Mouse (Mus musculus): ENCODE measurements around the gene Fut9. TPM values are rescaled to one million over a fixed set of nuclear protein-coding genes. Genes with fewer than 3 reads are reported as not detected.

The Fut9 gene
- 0.49 TPM in 1 of 2 replicates, not detected in the other for total RNA-seq (2014; fragmentation: Nextera tagmentation)
- total RNA-seq (2017): 0.06 and 0.49 TPM in 2 replicates
- not detected in 2 replicates for polyA plus RNA-seq (2012)

GRCm38 (mm10) chr4:25799476-25800283 is at the start of gene Fut9:
Fut9 (minus strand) TSS chr4:25800244.
- peaks cover 16% of the 10 kb centered on the region for H3K27me3 ChIP-seq (ENCODE audit: insufficient read depth, low read length)
- H3K4me1 ChIP-seq (ENCODE audit: insufficient read depth, low read depth, low read length): peaks cover 7% of the 10 kb centered on the region; the same call in 1 of the 2 replicates
- H3K9me3 ChIP-seq (replicated peaks): no peaks in the 10 kb centered on the region
- H3K4me3 ChIP-seq (ENCODE audit: low read depth, low read length): no peak within 1 kb of the TSS
- no peak for DNase-seq (ENCODE audit: low spot score)
- no peaks in the 10 kb centered on the region for H3K36me3 ChIP-seq (replicated peaks)
- ATAC-seq (ENCODE audit: extremely low read depth, insufficient number of reproducible peaks, low FRiP score, poor library complexity, severe bottlenecking): no peak
- TF ChIP-seq GATA2 (IDR thresholded peaks at IDR 0.05; ENCODE audit: borderline replicate concordance, low read depth, low read length) (no peak), TAL1 (conservative IDR thresholded peaks at IDR 0.05; ENCODE audit: low read depth, low read length) (no peak), POLR2AphosphoS5 (IDR thresholded peaks at IDR 0.05; ENCODE audit: insufficient replicate concordance, low read depth, low read length) (no peak), GATA1 (IDR thresholded peaks at IDR 0.05; ENCODE audit: borderline replicate concordance, low read length) (no peak), CTCF (IDR thresholded peaks at IDR 0.05; ENCODE audit: low read depth, low read length) (no peak)

DNA sequence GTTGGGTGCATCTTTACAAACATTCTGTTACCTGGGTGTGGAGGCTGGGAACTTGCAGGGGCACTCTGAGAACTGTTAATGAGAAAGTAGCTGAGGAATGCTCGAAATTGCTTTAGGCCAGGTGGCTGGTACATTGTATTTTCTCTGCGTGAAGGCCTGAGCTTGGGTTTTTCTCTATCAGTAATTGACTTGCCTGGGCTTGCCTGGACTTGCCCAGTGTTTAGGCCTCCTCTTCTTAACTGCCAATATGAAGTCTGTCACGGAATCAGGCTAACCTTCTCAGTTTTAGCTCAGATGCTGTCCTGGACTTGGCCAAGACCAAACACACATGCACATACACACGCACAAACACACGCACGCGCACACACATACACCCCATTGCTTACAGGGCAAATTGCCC is 15.7 kb upstream of the Fut9 start:
- Histone ChIP-seq H3K36me3 (replicated peaks) (no peaks in the 10 kb centered on the region), H3K9me3 (replicated peaks) (0 out of 2 replicates have a peak, but pooled peaks cover 1% of the 10 kb centered on the region), H3K4me3 (ENCODE audit: low read depth, low read length) (no peak overlapping the region), H3K4me1 (ENCODE audit: insufficient read depth, low read depth, low read length) (no peaks in the 10 kb centered on the region), H3K27me3 (ENCODE audit: insufficient read depth, low read length) (no peaks in the 10 kb centered on the region)
- TF ChIP-seq GATA2 (IDR thresholded peaks at IDR 0.05; ENCODE audit: borderline replicate concordance, low read depth, low read length): no peak
- TF ChIP-seq GATA1 (IDR thresholded peaks at IDR 0.05; ENCODE audit: borderline replicate concordance, low read length): no peak
- no peak for TF ChIP-seq CTCF (IDR thresholded peaks at IDR 0.05; ENCODE audit: low read depth, low read length)
- TF ChIP-seq POLR2AphosphoS5 (IDR thresholded peaks at IDR 0.05; ENCODE audit: insufficient replicate concordance, low read depth, low read length): no peak
- no peak for TF ChIP-seq TAL1 (conservative IDR thresholded peaks at IDR 0.05; ENCODE audit: low read depth, low read length)
- no peak for ATAC-seq (ENCODE audit: extremely low read depth, insufficient number of reproducible peaks, low FRiP score, poor library complexity, severe bottlenecking)
- no peak for DNase-seq (ENCODE audit: low spot score)

DNA sequence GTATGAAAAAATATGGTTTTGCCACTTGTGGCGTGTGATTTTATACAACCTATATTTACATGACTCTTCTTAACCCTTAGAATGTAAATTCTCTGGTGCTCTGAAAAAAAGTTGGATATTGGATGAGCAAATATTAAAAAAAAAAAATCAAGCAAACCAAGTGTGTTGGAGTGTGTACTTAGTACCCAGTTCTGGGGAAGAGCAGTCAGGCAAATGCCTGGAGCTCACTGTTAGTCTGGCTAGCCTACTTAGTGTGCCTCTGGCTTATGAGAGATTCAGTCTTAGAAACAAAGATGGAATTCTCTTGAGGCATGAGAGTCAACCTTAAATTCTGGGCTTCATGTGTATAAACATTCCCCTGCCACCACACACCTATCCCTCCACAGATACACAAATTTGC is 13.3 kb upstream of the Fut9 start:
- H3K4me3 ChIP-seq (ENCODE audit: low read depth, low read length): no peak overlapping the region
- no peak for TF ChIP-seq CTCF (IDR thresholded peaks at IDR 0.05; ENCODE audit: low read depth, low read length)

GRCm38 (mm10) chr4:25810058-25810457 is 10.0 kb upstream of the Fut9 start:
- no peak overlapping the region for H3K4me3 ChIP-seq (ENCODE audit: low read depth, low read length)
- no peaks in the 10 kb centered on the region for H3K27me3 ChIP-seq (ENCODE audit: insufficient read depth, low read length)
- H3K4me1 ChIP-seq (ENCODE audit: insufficient read depth, low read depth, low read length): no peaks in the 10 kb centered on the region
- DNase-seq (ENCODE audit: low spot score) (no peak), ATAC-seq (ENCODE audit: extremely low read depth, insufficient number of reproducible peaks, low FRiP score, poor library complexity, severe bottlenecking) (no peak)
- no peaks in the 10 kb centered on the region for H3K36me3 ChIP-seq (replicated peaks)
- H3K9me3 ChIP-seq (replicated peaks): no peaks in the 10 kb centered on the region
- no peak for TF ChIP-seq GATA1 (IDR thresholded peaks at IDR 0.05; ENCODE audit: borderline replicate concordance, low read length)
- TF ChIP-seq TAL1 (conservative IDR thresholded peaks at IDR 0.05; ENCODE audit: low read depth, low read length): no peak
- TF ChIP-seq GATA2 (IDR thresholded peaks at IDR 0.05; ENCODE audit: borderline replicate concordance, low read depth, low read length): no peak
- TF ChIP-seq POLR2AphosphoS5 (IDR thresholded peaks at IDR 0.05; ENCODE audit: insufficient replicate concordance, low read depth, low read length): no peak
- no peak for TF ChIP-seq CTCF (IDR thresholded peaks at IDR 0.05; ENCODE audit: low read depth, low read length)

More for the DNA sequence above, 13.3 kb upstream of the Fut9 start:
- DNase-seq (ENCODE audit: low spot score): no peak
- no peak for ATAC-seq (ENCODE audit: extremely low read depth, insufficient number of reproducible peaks, low FRiP score, poor library complexity, severe bottlenecking)
- H3K4me1 ChIP-seq (ENCODE audit: insufficient read depth, low read depth, low read length): no peaks in the 10 kb centered on the region
- H3K9me3 ChIP-seq (replicated peaks): 0 out of 2 replicates have a peak, but pooled peaks cover 1% of the 10 kb centered on the region
- H3K36me3 ChIP-seq (replicated peaks): no peaks in the 10 kb centered on the region
- no peaks in the 10 kb centered on the region for H3K27me3 ChIP-seq (ENCODE audit: insufficient read depth, low read length)

- Histone ChIP-seq H3K9me3 (replicated peaks) (no peaks in the 10 kb centered on the region), H3K36me3 (replicated peaks) (no peaks in the 10 kb centered on the region), H3K27me3 (ENCODE audit: insufficient read depth, low read length) (peaks cover 16% of the 10 kb centered on the region), H3K4me3 (ENCODE audit: low read depth, low read length) (no peak overlapping the region), H3K4me1 (ENCODE audit: insufficient read depth, low read depth, low read length) (peaks cover 7% of the 10 kb centered on the region; the same call in 1 of the 2 replicates)
- TF ChIP-seq GATA1 (IDR thresholded peaks at IDR 0.05; ENCODE audit: borderline replicate concordance, low read length): no peak
- no peak for TF ChIP-seq TAL1 (conservative IDR thresholded peaks at IDR 0.05; ENCODE audit: low read depth, low read length)
- no peak for TF ChIP-seq CTCF (IDR thresholded peaks at IDR 0.05; ENCODE audit: low read depth, low read length)
- TF ChIP-seq GATA2 (IDR thresholded peaks at IDR 0.05; ENCODE audit: borderline replicate concordance, low read depth, low read length): no peak
- TF ChIP-seq POLR2AphosphoS5 (IDR thresholded peaks at IDR 0.05; ENCODE audit: insufficient replicate concordance, low read depth, low read length): no peak
- ATAC-seq (ENCODE audit: extremely low read depth, insufficient number of reproducible peaks, low FRiP score, poor library complexity, severe bottlenecking) (no peak), DNase-seq (ENCODE audit: low spot score) (no peak)
Measured at GRCm38 (mm10) chr4:25801751-25802150, 1.7 kb upstream of the Fut9 start.

- H3K36me3 ChIP-seq (replicated peaks): no peaks in the 10 kb centered on the region
- no peak overlapping the region for H3K4me3 ChIP-seq (ENCODE audit: low read depth, low read length)
- TF ChIP-seq GATA1 (IDR thresholded peaks at IDR 0.05; ENCODE audit: borderline replicate concordance, low read length) (no peak), CTCF (IDR thresholded peaks at IDR 0.05; ENCODE audit: low read depth, low read length) (no peak), TAL1 (conservative IDR thresholded peaks at IDR 0.05; ENCODE audit: low read depth, low read length) (no peak), GATA2 (IDR thresholded peaks at IDR 0.05; ENCODE audit: borderline replicate concordance, low read depth, low read length) (no peak), POLR2AphosphoS5 (IDR thresholded peaks at IDR 0.05; ENCODE audit: insufficient replicate concordance, low read depth, low read length) (no peak)
- H3K9me3 ChIP-seq (replicated peaks): no peaks in the 10 kb centered on the region
- no peak for ATAC-seq (ENCODE audit: extremely low read depth, insufficient number of reproducible peaks, low FRiP score, poor library complexity, severe bottlenecking)
- peaks cover 16% of the 10 kb centered on the region for H3K27me3 ChIP-seq (ENCODE audit: insufficient read depth, low read length)
- H3K4me1 ChIP-seq (ENCODE audit: insufficient read depth, low read depth, low read length): peaks cover 7% of the 10 kb centered on the region; the same call in 1 of the 2 replicates
- DNase-seq (ENCODE audit: low spot score): no peak
Measured at GRCm38 (mm10) chr4:25800284-25800616, 206 bp upstream of the Fut9 start.

Data from G1E (cell line).